Mouse (Mus musculus): ENCODE measurements at regions not wholly inside any gene's neighbourhood (a gene's known extent, or its start where the extent isn't known, plus 50 kb on each side); places are given as distances from the start of the nearest gene placed in this dataset.

DNA sequence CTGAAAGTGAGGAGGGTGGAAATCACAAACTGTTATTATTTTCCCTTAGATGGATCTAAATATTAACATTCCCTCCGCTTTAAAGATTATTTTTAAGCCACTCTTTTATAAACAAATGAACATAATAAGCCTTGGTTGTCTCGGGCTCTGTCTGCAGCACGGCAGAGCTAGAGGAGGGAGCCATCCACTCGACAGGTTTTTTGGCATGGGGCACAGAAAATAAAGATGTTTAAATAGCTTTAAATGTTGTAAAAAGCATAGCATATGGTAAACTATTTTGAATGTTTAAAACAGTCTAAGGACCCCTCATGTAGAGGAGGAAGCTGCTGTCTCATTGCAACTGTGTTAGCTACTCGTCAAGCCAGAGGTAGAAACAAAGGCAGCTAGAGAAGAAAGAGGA, 338.4 kb downstream of the Kcnrg start:
- in situ Hi-C loops (cut with MboI; ENCODE audit: low sequenced_read_pairs in 2 of 2, unreplicated experiment in 2 of 2) = no loop called here
- Histone ChIP-seq H3K9ac (ENCODE audit: insufficient read depth, low read depth, low read length, poor library complexity, severe bottlenecking) (no peak overlapping the region), H3K4me3 (ENCODE audit: insufficient read depth in 1 of 2, low read depth in 1 of 2, low read length in 2 of 2, poor library complexity in 1 of 2, severe bottlenecking in 1 of 2) (no peak overlapping the region), H3K36me3 (ENCODE audit: control insufficient read depth, insufficient read depth, low read length, poor library complexity, severe bottlenecking) (no peaks in the 10 kb centered on the region), H3K27ac (ENCODE audit: insufficient read depth, low read depth, low read length, poor library complexity, severe bottlenecking) (no peak overlapping the region), H3K9me3 (ENCODE audit: control insufficient read depth, insufficient read depth, low read depth, low read length) (no peaks in the 10 kb centered on the region), H3K4me1 (ENCODE audit: control insufficient read depth in 2 of 2, insufficient read depth in 2 of 2, low read length in 2 of 2, poor library complexity in 1 of 2) (no peaks in the 10 kb centered on the region)
- TF ChIP-seq ZNF384 (IDR thresholded peaks at IDR 0.05; ENCODE audit: low read depth, low read length) (no peak), MAFK (IDR thresholded peaks at IDR 0.05; ENCODE audit: insufficient read depth, low read depth, low read length) (no peak), HCFC1 (IDR thresholded peaks at IDR 0.05; ENCODE audit: borderline replicate concordance, insufficient read depth, low read length) (no peak), CHD2 (IDR thresholded peaks at IDR 0.05; ENCODE audit: low read depth, low read length) (no peak), ZC3H11A (IDR thresholded peaks at IDR 0.05; ENCODE audit: borderline replicate concordance, low read depth, low read length) (no peak)
- DNase-seq (ENCODE audit: low read depth, low spot score) = no peak

DNA sequence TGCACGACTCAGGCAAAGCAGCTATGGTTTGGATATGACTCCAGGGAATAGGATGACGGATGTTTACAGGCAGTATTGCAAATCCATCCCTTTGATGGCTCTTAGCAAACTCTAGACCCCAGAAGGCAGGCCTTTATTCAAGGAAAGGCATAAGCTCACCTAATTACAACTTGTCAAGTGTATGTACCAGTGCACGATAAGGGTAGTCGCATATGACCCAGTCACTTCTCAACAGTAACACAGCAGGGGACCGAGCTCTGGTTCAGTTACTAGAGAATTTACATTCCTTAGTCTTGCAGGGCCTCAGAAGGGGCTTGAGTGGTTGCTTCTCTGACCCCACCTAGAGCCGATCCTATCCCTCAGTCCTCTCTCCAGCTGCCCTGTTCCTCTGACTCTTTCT, 342.2 kb downstream of the Kcnrg start:
- no peak overlapping the region for H3K27ac ChIP-seq (ENCODE audit: insufficient read depth, low read depth, low read length, poor library complexity, severe bottlenecking)
- TF ChIP-seq CHD2 (IDR thresholded peaks at IDR 0.05; ENCODE audit: low read depth, low read length) (no peak), HCFC1 (IDR thresholded peaks at IDR 0.05; ENCODE audit: borderline replicate concordance, insufficient read depth, low read length) (no peak), ZNF384 (IDR thresholded peaks at IDR 0.05; ENCODE audit: low read depth, low read length) (no peak), ZC3H11A (IDR thresholded peaks at IDR 0.05; ENCODE audit: borderline replicate concordance, low read depth, low read length) (no peak), MAFK (IDR thresholded peaks at IDR 0.05; ENCODE audit: insufficient read depth, low read depth, low read length) (no peak)
- no peaks in the 10 kb centered on the region for H3K36me3 ChIP-seq (ENCODE audit: control insufficient read depth, insufficient read depth, low read length, poor library complexity, severe bottlenecking)
- in situ Hi-C loops (cut with MboI; ENCODE audit: low sequenced_read_pairs in 2 of 2, unreplicated experiment in 2 of 2) = no loop called here
- DNase-seq (ENCODE audit: low read depth, low spot score) = peak; percentile 21
- H3K4me1 ChIP-seq (ENCODE audit: control insufficient read depth in 2 of 2, insufficient read depth in 2 of 2, low read length in 2 of 2, poor library complexity in 1 of 2) = no peaks in the 10 kb centered on the region
- no peak overlapping the region for H3K9ac ChIP-seq (ENCODE audit: insufficient read depth, low read depth, low read length, poor library complexity, severe bottlenecking)
- no peaks in the 10 kb centered on the region for H3K9me3 ChIP-seq (ENCODE audit: control insufficient read depth, insufficient read depth, low read depth, low read length)
- no peak overlapping the region for H3K4me3 ChIP-seq (ENCODE audit: insufficient read depth in 1 of 2, low read depth in 1 of 2, low read length in 2 of 2, poor library complexity in 1 of 2, severe bottlenecking in 1 of 2)

DNA sequence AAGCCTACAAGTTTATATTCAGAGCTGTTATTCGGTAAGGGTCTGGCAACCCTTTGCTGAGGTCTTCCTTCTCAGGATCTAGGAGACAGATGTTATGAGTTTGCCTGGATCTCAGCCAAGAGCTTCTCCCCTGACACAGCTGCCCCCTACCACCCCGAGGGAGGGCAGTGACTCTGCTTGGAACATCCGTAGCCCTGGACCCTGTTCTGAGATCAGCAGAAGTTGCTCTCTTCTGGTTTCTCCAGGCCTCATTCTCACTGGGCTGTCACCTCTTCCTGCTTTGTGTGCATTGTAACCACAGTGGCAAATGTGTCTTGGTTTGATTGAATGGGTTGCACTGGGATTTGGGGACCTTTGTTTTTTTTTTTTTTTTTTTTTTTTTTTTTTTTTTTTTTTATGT, 342.4 kb upstream of the Rnaseh2b start:
- DNase-seq (ENCODE audit: low read depth, low spot score) = no peak
- no peaks in the 10 kb centered on the region for H3K9me3 ChIP-seq (ENCODE audit: control insufficient read depth, insufficient read depth, low read depth, low read length)
- H3K4me3 ChIP-seq (ENCODE audit: insufficient read depth in 1 of 2, low read depth in 1 of 2, low read length in 2 of 2, poor library complexity in 1 of 2, severe bottlenecking in 1 of 2) = no peak overlapping the region
- no peak overlapping the region for H3K9ac ChIP-seq (ENCODE audit: insufficient read depth, low read depth, low read length, poor library complexity, severe bottlenecking)
- no peaks in the 10 kb centered on the region for H3K4me1 ChIP-seq (ENCODE audit: control insufficient read depth in 2 of 2, insufficient read depth in 2 of 2, low read length in 2 of 2, poor library complexity in 1 of 2)
- no peaks in the 10 kb centered on the region for H3K36me3 ChIP-seq (ENCODE audit: control insufficient read depth, insufficient read depth, low read length, poor library complexity, severe bottlenecking)
- TF ChIP-seq ZC3H11A (IDR thresholded peaks at IDR 0.05; ENCODE audit: borderline replicate concordance, low read depth, low read length) (no peak), ZNF384 (IDR thresholded peaks at IDR 0.05; ENCODE audit: low read depth, low read length) (0 out of 2 replicates have a peak, but pooled peaks have one; percentile 40)
- in situ Hi-C loops (cut with MboI; ENCODE audit: low sequenced_read_pairs in 2 of 2, unreplicated experiment in 2 of 2) = no loop called here
- H3K27ac ChIP-seq (ENCODE audit: insufficient read depth, low read depth, low read length, poor library complexity, severe bottlenecking) = no peak overlapping the region

DNA sequence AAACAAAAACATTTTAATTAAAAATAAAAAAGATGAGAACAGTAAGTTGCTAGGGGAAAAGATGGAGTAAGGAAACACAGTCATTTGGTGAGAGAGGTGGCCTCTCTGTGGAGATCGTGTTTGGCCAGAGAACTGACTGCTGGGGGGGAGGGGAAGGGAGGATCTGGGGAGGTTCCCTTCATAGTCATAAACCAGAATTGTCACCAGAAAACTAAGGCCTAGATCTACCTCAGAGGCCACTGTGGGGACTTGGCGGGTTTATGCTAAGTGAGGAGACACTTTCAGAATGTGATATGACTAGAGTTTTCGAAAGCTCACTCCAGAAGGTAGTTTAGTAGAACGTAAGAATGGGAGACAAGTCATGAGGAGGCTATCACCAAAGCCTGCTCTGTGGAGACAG, 339.4 kb upstream of the Rnaseh2b start:
- Histone ChIP-seq H3K9ac (ENCODE audit: insufficient read depth, low read depth, low read length, poor library complexity, severe bottlenecking) (no peak overlapping the region), H3K27ac (ENCODE audit: insufficient read depth, low read depth, low read length, poor library complexity, severe bottlenecking) (no peak overlapping the region), H3K9me3 (ENCODE audit: control insufficient read depth, insufficient read depth, low read depth, low read length) (no peaks in the 10 kb centered on the region), H3K4me3 (ENCODE audit: insufficient read depth in 1 of 2, low read depth in 1 of 2, low read length in 2 of 2, poor library complexity in 1 of 2, severe bottlenecking in 1 of 2) (no peak overlapping the region), H3K36me3 (ENCODE audit: control insufficient read depth, insufficient read depth, low read length, poor library complexity, severe bottlenecking) (no peaks in the 10 kb centered on the region), H3K4me1 (ENCODE audit: control insufficient read depth in 2 of 2, insufficient read depth in 2 of 2, low read length in 2 of 2, poor library complexity in 1 of 2) (no peaks in the 10 kb centered on the region)
- TF ChIP-seq ZNF384 (IDR thresholded peaks at IDR 0.05; ENCODE audit: low read depth, low read length) = no peak
- no peak for TF ChIP-seq MAFK (IDR thresholded peaks at IDR 0.05; ENCODE audit: insufficient read depth, low read depth, low read length)
- no peak for TF ChIP-seq ZC3H11A (IDR thresholded peaks at IDR 0.05; ENCODE audit: borderline replicate concordance, low read depth, low read length)
- TF ChIP-seq CHD2 (IDR thresholded peaks at IDR 0.05; ENCODE audit: low read depth, low read length) = no peak
- TF ChIP-seq HCFC1 (IDR thresholded peaks at IDR 0.05; ENCODE audit: borderline replicate concordance, insufficient read depth, low read length) = no peak
- in situ Hi-C loops (cut with MboI; ENCODE audit: low sequenced_read_pairs in 2 of 2, unreplicated experiment in 2 of 2) = no loop called here
- no peak for DNase-seq (ENCODE audit: low read depth, low spot score)

DNA sequence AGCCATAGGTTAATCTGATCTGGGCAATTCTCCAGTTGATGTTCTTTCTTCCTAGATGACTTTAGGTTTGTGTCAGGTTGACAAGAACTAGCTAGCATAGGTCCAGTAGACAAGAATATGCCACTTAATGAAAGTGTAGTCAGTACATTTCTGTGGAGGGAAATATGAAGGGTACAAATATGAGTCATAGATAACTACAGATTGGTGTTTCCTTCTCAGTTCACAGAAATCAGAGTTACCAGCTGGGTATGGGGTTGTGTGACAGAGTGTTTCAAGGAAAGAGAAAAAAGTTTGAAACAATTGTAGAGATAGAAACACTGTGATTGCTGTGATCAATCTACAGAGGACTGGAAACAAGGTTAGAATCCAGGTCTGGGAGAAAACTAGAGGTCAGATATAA, 337.0 kb upstream of the Rnaseh2b start:
- Histone ChIP-seq H3K9ac (ENCODE audit: insufficient read depth, low read depth, low read length, poor library complexity, severe bottlenecking) (no peak overlapping the region), H3K9me3 (ENCODE audit: control insufficient read depth, insufficient read depth, low read depth, low read length) (no peaks in the 10 kb centered on the region), H3K4me1 (ENCODE audit: control insufficient read depth in 2 of 2, insufficient read depth in 2 of 2, low read length in 2 of 2, poor library complexity in 1 of 2) (no peaks in the 10 kb centered on the region), H3K36me3 (ENCODE audit: control insufficient read depth, insufficient read depth, low read length, poor library complexity, severe bottlenecking) (no peaks in the 10 kb centered on the region), H3K4me3 (ENCODE audit: insufficient read depth in 1 of 2, low read depth in 1 of 2, low read length in 2 of 2, poor library complexity in 1 of 2, severe bottlenecking in 1 of 2) (no peak overlapping the region), H3K27ac (ENCODE audit: insufficient read depth, low read depth, low read length, poor library complexity, severe bottlenecking) (no peak overlapping the region)
- no peak for DNase-seq (ENCODE audit: low read depth, low spot score)
- TF ChIP-seq CHD2 (IDR thresholded peaks at IDR 0.05; ENCODE audit: low read depth, low read length) (no peak), ZC3H11A (IDR thresholded peaks at IDR 0.05; ENCODE audit: borderline replicate concordance, low read depth, low read length) (no peak), ZNF384 (IDR thresholded peaks at IDR 0.05; ENCODE audit: low read depth, low read length) (no peak), MAFK (IDR thresholded peaks at IDR 0.05; ENCODE audit: insufficient read depth, low read depth, low read length) (no peak), HCFC1 (IDR thresholded peaks at IDR 0.05; ENCODE audit: borderline replicate concordance, insufficient read depth, low read length) (no peak)
- in situ Hi-C loops (cut with MboI; ENCODE audit: low sequenced_read_pairs in 2 of 2, unreplicated experiment in 2 of 2) = no loop called here

Measured in ES-E14 (cell line).